Mouse (Mus musculus) frontal cortex, adult (tissue): ENCODE measurements around the gene 1700001L19Rik.

ENCODE experiments used
- ATAC-seq: cut with Nextera tagmentation; 2 replicates; pipeline ENCODE4 v1.9.2; 2017; ENCODE audit warnings: mild to moderate bottlenecking, moderate library complexity, mixed read lengths; ENCODE audit not compliant: low TSS enrichment

1700001L19Rik gene

DNA sequence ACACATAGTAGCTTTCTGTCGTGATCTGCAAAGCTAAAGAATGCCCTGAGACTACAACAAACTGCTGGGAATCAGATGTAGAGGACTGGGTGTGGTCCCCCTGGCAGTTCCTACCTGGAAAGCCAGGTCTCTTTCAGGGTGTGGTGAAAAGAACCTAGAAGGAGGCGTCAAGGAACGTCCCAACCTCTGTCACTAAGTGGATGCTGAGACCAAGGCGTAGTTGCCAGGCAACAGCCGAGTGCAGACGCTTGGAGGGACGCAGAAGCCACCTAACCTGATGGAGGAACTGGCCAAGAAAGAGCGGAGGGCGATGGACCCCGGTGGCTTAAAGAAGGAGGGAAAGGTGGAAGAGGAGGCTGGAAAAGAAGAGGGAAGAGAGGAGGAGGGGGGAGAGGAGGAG, at the start of gene 1700001L19Rik:
Gene 1700001L19Rik (plus strand): TSS at position 223 of the 400 bp plus-strand sequence.
- peak; percentile 60 for ATAC-seq

DNA sequence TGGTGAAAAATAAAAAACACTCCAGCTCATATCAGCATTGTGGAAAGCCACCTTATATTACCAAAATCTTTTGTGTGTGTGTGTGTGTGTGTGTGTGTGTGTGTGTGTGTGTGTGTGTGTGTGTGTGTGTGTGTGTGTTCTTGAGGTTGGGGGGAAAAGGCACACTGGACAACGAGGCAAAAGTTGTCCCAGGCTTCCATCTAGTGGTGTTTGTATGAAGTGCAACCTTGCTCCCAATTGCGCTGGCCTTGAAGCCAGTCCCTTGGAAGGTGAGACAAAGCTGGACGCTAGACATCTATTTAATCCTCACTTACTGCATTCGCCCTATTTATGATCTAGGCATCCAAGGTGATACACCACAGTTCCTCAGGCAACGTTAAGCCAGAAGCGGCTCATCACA, 43.8 kb upstream of the 1700001L19Rik start:
- ATAC-seq = peak; percentile 72

DNA sequence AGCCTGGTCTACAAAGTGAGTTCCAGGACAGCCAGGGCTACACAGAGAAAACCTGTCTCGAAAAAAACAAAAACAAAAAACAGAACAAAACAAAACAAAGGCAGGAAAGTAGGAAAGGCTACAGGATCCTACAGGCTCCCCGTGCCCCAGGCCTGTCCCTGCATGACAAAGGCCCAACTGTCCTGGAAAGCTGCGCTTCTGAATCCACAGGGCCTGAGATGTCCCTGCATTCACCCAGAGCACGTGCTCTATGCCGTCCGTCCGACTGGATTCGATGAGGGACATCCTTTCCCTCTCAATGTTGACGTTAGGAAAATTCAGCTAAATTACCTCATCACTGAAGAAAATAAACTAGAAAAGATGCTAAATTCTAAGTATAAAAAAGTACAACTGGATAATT, 29.1 kb upstream of the 1700001L19Rik start:
- ATAC-seq = no peak

DNA sequence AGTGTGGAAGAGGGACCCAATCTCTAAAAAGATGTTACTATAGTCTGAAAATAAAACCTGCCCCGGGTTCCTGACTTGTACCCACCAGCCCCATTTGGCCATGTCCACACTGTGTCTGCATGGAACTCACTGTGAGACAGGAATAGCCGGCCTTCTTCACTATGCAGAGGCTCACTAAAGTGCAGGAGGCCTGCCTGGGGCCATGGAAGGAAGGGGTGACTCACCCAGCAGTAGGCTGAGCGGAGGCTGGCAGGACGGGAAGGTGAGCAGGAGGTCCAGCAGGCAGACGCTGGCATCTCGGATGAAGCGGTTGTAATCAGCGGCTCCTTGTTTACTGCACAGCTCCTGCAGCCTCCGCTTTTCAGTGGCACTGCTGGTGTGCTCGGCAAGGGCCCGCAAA, 28.7 kb upstream of the 1700001L19Rik start:
- ATAC-seq = no peak

DNA sequence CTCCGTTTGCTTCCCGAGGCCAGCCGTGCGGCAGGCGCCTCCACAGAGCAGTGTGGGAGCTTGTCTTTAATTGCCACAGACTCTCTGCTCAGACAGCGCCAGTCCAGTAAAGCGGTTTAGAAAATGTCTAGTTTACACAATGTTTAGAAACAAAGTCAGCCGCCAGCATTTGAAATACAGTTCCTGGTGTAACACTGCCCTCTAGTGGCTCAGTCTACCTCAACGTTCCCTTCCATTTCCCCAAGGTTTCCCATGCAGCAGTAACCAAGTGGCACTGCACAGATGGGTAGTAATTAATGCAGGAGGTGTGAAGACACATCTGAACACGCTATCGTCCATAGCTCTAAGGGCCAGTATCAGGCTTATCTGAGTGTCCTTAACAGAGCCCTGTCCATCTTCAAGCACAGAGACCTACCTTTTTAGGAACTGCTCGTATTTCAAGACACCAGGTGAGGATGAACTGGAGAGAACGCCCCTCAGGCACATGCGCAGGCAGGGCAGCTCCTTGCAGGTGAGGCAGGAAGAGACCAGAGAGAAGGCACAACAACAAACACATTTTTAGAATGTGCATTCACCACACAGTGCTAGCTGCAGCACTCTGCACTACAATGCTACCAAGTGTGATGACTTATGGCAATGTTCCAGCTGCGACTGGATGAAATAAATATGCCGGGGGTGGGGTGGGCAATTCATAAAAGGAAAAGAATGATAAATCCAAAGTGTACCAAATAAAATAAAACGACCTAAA, 27.5 kb upstream of the 1700001L19Rik start:
- ATAC-seq = peak; percentile 97

DNA sequence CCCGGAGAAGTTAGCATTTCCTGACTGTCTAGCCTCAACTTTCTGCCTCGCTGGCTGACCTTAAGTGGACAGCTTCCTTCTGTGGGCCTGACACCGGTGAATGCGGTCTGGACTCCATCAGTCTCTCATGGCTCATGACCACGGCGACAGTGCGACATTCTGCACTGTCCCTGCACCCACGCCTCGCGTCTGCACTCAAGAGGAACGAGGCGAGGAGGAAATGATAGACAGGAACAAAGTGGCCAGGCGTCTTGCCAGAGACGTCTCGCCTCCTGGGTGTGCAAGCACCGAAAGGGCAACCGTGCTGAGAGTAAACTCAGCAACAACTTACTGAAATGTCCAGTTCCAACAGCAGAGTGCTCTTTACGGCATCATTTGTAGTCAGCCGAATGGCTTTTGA, 25.0 kb upstream of the 1700001L19Rik start:
- ATAC-seq = no peak

DNA sequence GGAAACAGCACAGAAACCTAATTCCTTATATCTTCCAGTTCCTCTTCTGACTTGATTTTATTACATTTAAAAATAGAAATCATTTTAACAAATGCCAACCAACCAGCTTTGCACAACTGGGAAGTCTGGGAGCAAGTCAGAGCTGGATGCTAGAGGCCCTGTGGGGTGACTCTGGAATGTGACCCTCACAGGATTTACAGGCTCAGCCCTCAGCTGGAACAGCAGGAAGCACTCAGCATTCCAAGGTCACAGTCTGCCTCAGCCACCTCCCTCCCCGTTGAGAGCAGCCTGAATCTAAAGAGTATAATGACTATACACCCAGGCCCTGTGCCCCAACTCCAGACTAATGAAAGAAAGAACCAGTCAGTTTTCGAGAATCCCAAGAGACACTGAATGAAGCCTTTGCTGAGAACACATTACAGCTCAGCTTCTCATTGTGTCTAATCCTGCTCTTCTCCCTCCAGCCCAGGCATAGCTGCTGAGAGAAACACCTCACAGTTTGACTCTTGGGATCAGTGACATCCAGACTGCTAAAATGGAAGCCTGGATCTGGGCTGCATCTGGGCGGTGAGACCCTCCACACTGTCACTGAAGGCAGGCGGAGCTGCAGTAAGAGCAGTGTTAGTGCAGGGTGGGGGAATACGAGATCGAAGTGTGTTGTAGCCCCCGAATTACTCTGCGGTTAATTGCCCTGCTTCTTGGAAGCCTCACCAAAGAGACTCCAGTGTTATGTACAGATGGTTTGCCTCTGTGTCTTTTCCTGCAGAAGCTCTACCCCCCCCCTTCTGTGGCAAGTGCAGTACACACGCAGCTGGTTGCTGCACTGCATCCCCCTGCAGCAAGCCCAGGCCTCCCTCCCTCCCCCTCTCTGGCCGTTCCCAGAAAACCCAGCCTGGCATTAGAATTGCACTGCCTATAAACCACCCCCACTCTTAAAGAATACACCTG, 24.0 kb upstream of the 1700001L19Rik start:
- ATAC-seq = no peak

DNA sequence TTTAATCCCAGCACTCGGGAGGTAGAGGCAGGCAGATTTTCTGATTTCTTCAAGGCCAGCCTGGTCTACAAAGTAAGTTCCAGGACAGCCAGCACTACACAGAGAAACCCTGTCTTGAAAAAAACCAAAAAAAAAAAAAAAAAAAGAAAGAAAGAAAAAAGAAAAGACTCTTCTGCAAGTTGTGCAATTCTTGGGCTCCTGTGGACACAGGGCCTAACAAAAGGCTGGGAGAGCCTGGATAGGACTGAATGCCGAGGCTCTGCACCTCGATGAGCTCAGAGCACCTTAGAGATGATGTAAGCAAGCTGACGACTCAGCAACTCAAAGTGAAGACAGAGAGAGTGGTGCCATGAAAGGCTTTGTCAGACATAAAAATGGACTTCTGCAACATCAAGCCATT, 22.8 kb upstream of the 1700001L19Rik start:
- ATAC-seq = no peak

DNA sequence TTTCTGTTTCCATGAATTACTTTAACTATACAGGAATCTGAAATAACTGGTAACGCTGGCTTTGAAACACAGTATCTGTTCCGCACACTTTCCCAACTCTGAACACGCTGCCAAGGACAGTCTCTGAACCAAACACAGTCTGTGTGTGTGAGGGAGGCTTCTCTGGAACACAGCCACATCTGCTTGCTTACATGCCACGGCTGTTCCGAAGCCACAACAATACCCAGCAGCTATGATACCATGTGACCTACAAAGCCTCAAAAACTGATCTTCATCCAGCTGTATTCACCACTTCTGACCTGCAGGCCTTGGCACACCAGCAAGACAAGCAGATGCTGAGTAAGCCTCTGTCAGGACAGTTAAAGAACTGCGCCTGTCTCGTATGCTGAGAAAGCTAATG, 19.3 kb upstream of the 1700001L19Rik start:
- peak; percentile 36 for ATAC-seq

DNA sequence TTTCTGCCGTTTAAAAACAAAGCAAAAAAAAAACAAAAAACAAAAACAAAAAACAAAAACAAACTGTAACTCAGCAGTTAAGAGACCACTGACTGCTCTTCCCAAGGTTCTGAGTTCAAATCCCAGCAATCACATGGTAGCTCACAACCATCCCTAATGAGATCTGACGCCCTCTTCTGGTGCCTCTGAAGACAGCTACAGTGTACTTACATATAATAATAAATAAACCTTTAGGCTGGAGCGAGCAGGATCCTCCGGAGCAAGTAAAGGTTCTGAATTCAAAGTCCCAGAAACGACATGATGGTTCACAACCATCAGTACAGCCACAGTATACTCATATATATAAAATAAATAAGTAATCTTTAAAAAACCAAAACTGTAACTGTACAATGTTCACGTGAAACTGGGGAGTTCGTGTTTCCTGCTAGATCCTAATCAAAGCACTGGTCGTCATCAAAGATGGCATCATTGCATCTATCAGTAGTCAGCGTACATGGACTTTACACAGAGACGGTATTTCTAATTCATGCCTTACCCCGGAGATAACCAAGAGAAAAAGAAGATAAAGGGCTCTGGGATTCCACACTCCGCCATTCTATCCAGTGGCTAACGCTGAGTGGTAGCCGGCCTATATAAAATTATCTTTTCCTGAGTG, 16.0 kb upstream of the 1700001L19Rik start:
- no peak for ATAC-seq

DNA sequence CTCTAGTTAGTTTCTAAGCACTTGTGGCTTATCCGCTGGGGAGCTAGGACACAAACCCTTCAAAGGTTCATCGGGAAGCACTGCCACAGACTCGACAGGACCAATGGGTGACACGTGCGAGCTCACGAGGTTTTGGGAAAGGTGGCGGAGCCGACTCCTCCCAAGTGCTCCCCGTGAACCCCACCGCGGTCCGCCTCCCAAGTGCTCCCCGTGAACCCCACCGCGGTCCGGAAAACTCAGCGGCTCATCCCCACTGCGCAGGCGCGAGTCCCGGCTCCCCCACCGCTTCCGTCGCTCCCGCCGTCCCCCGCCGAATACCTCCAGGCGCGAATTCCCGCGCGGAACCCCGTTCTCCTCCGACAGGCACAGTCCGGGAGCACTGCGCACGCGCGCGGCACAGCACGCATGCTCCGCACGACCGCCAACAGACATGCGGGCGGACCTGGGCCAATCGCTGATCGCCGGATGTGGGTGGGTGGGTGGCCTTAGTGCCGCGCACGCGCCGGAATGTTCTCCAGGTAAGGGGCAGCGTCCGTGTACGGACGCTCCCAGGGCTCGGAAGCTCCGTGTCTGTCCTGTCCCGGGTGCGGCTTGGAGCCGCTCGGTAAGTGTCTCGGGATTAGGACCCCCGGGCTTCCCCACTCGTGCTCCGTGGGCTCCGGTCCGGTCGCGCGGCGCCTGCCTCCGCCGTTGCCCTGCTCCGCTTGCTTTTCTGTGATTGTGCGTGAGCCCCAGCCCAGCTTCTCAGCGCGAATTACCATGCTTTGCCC, 15.3 kb upstream of the 1700001L19Rik start, which contains the start of the genes Mtrr and Fastkd3:
Gene Mtrr (minus strand): TSS at position 403 of the 770 bp plus-strand sequence.
Gene Fastkd3 (plus strand): TSS at position 488 of the 770 bp plus-strand sequence.
- ATAC-seq = peak; percentile 95

DNA sequence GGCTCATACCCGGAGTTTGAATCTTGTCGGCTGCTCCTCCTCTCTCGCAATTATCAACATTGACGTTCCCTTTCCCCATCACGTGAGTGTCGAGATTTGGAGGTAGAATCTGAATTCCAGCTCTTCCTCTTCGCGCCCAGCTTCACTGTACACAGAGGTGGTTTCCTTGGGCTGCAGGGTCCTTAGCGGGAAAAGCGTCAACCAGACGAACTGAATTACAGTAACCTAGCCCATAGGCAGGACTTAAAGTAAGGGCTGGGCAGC, 14.8 kb upstream of the 1700001L19Rik start:
- ATAC-seq = no peak; the same call in 1 of the 2 replicates

DNA sequence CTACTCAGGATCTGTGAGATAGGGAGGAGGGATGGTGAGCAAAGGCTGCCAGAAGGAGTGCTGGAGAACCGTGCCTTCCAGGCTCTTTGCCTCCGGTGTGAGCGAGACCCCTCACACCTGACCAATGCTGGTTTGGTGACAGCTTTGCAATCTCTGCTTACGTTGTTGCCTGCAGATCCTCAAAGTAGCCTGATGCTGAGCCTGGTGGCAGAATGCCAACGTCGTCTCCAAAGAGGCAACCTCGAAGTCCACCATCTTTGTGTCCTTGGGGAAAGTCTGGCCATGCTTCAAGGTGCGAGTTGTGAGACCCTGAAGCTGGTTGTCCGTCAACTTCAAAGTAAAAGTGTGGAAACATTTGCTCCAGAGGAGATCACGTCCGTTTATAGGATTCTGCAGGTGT, 13.3 kb upstream of the 1700001L19Rik start:
- no peak for ATAC-seq

DNA sequence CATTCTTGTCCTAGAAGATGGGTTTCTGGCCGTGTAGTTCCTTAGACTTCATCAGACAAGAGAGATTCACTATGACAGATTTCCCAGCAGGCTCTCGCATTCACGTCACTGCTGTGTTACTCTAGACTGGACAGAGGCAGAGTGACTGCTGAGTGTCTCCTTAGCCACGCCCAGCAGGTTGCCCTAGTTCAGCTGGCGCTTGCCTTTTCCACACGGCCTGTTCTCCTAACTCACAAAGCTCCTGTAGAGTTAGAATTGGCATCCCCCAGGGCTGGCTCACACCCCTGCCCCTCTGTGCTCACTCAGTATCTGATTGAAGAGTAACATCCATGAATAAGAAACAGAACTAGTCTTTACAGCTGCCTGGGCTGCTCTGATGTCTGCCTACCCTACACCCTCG, 11.8 kb upstream of the 1700001L19Rik start:
- no peak for ATAC-seq

DNA sequence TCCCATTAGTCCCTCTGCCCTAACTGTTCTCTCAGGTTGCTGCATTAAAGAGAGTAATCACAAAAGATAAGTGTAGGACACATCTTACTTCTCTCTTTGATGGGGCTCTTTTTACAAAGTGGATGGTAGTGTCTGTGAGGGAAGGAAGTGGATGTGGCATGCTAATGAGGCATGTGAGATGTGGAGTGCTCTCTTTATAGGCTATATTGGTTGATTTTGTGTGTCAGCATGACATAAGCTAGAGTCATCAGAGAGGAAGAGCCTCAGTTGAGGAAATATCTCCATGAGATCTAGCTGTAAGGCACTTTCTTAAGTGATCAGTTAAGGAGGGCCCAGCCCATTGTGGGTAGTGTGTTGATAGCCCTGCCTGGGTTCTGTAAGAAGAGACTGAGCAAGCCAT, 8.9 kb upstream of the 1700001L19Rik start:
- ATAC-seq = no peak

DNA sequence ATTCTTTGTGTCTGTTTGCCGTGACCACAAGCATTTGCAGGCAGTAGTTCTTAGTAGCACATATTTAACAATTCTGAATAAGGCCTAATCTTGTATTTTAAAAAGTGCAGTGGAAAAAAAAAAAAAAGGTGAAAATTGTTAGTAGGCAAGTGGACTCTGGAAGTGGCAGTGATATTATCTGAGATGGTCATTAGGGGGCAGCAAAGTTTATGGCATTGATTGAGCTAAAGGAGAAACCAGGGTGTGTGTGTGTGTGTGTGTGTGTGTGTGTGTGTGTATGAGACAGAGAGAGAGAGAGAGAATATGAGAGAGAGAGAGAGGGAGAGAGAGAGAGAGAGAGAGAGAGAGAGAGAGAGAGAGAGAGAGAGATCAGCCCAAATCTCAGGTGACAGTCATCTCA, 3.4 kb upstream of the 1700001L19Rik start:
- no peak for ATAC-seq

DNA sequence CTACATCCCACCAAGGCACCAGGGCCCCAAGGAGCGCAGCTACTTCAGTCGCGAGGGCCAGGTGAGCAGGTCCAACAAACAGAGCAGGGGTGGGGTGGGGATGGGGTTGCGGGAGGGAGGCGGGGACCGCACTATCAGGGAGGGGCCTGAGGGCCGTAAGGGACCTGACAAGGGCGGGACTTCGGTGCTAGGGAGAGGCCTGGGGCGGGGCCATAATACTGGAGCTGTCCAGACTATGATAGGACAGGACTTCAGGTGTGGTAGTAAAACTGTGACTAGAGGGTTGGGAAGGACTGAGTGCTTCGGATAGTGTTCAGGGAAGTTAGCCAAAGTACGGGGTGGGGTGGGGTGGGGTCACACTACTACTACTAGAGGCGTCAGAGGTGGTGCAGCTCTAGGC, 446 bp downstream of the 1700001L19Rik start:
- peak; percentile 64 for ATAC-seq

DNA sequence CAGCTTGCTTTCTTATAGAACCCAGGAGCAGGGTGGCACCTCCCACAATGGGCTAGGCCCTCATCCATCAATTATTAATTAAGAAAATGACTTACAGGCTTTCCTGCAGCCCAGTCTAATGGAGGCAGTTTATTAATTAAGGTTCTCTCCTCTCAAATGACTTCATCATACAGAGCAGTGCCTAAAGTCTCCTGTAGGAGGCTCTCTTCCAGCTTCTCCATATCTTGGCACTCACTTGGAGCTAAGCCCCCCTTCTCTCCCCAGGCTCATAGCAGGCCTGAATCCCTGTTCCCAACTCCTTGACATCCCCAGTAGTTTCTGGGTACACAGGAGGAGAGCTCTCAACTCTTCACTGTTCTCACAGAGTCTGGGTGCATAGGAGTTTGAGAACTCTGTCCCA, 1.7 kb downstream of the 1700001L19Rik start:
- no peak for ATAC-seq

DNA sequence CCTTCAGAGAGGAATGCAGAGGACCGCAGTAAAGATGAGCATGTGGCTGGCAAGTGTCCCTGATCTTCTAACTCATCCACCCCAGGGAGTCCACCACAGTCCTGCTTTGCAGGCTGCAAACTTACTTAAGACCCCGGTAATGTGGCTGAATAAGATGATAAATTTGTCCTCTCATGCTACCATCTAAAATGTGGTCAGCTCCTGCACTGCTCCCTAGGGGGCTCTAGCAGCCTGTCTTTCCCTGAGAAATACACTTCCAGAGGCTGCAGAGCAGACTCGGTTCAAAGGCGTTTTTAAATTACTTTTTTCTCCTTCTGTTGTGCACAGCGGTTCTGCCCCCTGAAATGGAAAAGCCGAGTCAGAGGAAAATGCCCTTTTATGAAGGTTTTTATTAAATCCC, 4.0 kb downstream of the 1700001L19Rik start:
- peak; percentile 46 for ATAC-seq

DNA sequence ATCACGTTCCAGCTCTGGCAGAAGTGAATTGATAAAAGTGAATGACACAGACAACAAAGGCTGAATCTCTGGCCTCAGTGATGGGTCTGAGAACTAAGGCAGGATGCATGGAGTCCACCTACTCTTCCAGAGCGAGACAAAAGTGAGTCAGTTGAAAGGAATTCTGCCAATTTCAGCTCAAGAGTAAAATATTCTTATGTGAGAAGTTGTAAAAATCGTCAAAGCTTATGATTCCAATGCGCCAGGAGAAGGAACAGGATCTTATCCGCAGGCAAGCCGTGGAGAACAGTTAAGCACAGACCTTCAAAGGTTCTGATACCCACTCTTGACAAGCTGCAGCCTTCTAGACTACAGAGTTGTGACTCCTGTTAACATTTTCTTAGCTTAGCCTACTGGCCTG, 5.9 kb downstream of the 1700001L19Rik start:
- peak; percentile 48 for ATAC-seq

DNA sequence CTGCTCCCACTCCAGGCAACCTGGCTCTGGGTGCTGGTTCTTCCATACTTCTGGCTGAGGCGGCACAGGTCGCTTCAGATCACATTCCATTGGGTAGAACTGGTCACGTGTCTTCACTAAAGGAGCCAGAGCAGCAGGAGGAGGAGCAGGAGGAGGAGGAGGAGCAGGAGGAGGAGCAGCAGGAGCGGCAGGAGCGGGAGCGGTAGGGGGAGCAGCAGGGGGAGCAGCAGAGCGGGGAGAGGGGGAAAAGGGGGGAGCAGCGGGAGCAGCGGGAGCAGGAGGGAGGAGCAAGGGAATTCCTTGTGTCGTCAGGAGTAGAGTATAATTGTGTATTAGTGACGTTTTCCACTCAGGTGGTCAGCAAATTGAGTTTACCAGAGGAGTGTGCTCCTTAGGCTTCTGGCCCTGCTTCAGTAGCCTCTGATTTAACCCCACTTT, 8.5 kb downstream of the 1700001L19Rik start:
- ATAC-seq = peak; percentile 14; the same call in 1 of the 2 replicates
